Mouse (Mus musculus) forebrain, postnatal 0 days (tissue): ENCODE data around the gene Grb10. TPM values are rescaled to one million over a fixed set of nuclear protein-coding genes. Genes with fewer than 3 reads are reported as not detected.

Source experiments
- ATAC-seq: fragments of 200-750 bp; cut with Nextera tagmentation; 2 replicates; pipeline ENCODE4 v1.8.0; 2017; ENCODE audit warnings: mild to moderate bottlenecking, moderate library complexity
- DNase-seq: peaks from one replicate; pipeline ENCODE4 v3.0.0-alpha.2; 2015
- H3K27ac ChIP-seq: fragments of 300-500 bp; sonication (generic); 2 replicates; pipeline ENCODE4 v1.5.1; 2014; ENCODE audit warnings: low read depth, mild to moderate bottlenecking, antibody characterized with exemption, low read length, moderate library complexity, mixed read lengths
- H3K27me3 ChIP-seq: fragments of 300-500 bp; sonication (generic); 2 replicates; pipeline ENCODE4 v1.6.1; 2014; ENCODE audit warnings: mild to moderate bottlenecking, low read length, mixed read lengths; ENCODE audit not compliant: insufficient read depth
- H3K36me3 ChIP-seq: fragments of 300-500 bp; sonication (generic); 2 replicates; pipeline ENCODE4 v1.6.1; 2014; ENCODE audit warnings: mild to moderate bottlenecking, moderate library complexity; ENCODE audit not compliant: insufficient read depth
- H3K4me1 ChIP-seq: fragments of 300-500 bp; sonication (generic); 2 replicates; pipeline ENCODE4 v1.6.1; 2014; ENCODE audit warnings: antibody characterized with exemption; ENCODE audit not compliant: insufficient read depth
- H3K4me2 ChIP-seq: fragments of 300-500 bp; sonication (generic); 2 replicates; pipeline ENCODE4 v1.6.1; 2014; ENCODE audit warnings: low read depth, mild to moderate bottlenecking, moderate library complexity
- H3K4me3 ChIP-seq: fragments of 300-500 bp; sonication (generic); 2 replicates; pipeline ENCODE4 v1.5.1; 2014; ENCODE audit warnings: low read depth, low read length, mixed read lengths
- H3K9ac ChIP-seq: fragments of 300-500 bp; sonication (generic); 2 replicates; pipeline ENCODE4 v1.6.1; 2014; ENCODE audit warnings: mild to moderate bottlenecking
- H3K9me3 ChIP-seq: fragments of 300-500 bp; sonication (generic); 2 replicates; pipeline ENCODE4 v1.6.1; 2016; ENCODE audit warnings: low read length
- CTCF ChIP-seq: sonication (generic); IDR thresholded peaks from 2 replicates; pipeline ENCODE4 v1.5.1; 2016; ENCODE audit warnings: antibody characterized with exemption, control low read depth, low read depth
- WGBS: fragments of 180-500 bp; shearing (Covaris S2); extraction: QIAGEN DNeasy Blood & Tissue Kit; methylation state at CpG from one replicate; pipeline ENCODE4 v1.1.7; 2014; 5-methylcytosine and 5-hydroxymethylcytosine counted together
- polyA plus RNA-seq: library from polyadenylated mRNA; unstranded; fragments of >200 nt; fragmentation: Nextera tagmentation; extraction: Ambion mirVana; gene quantifications from 2 replicates; pipeline ENCODE4 v1.2.1, GENCODE M21; 2015
- total RNA-seq: library from RNA; depleted of rRNA; stranded (reverse); fragments of >200 nt; gene quantifications from 2 replicates; pipeline ENCODE4 v1.2.3, GENCODE M21; 2014

Gene Grb10
- total and polyA plus RNA-seq, 2 experiments from 2014 or later = 32.7 to 80.3 TPM

DNA sequence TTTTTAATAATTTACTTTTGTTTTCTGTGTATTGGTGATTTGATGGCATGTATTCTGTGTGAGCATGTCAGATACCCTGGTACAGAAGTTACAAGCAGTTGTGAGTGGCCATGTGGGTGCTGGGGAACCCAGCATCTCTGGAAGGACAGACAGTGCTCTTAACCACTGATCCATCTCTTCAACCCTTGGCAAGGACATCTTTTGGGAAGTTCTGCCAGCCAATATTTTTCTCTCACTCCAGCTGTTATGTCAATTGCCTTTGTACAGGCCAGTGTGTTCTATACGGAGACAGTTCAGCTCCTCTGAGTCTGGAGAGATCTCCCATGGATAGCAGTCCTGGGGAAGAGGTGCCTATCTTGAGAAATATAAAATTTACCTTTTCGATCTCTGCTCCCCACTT is 116.4 kb downstream of the Grb10 start:
- H3K36me3 ChIP-seq = no peaks in the 10 kb centered on the region

DNA sequence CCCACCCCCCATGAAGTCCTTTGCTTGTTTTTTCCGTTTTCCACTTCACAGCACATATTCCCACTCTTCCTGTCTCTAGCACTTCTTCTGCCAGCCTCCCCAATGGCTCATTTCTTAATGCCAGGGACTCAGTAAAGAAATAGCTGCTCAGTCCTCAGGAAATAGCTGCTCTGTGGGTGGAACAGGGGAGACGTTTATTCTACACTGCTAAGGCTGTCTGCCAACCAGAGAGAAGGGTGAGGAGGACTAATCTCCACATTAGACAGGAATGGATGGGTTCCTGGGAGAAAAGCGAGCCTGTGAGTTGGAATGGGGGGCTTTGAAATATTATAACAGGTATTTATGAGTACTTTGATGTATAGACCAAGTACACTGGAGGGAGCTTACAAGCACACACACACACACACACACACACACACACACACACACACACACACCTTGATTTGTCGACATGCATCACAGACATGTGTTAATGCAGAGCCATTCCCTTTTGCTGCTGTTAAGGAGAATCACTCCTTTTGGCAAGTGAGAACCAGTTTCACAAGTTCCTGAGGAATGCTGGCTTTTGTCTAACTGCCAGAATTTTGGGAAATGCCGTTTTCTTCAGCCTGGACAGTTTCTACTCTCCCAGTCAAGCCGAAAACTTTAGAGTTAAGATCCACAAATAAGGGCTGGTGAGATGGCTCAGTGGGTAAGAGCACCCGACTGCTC is 130.6 kb downstream of the Grb10 start:
- H3K4me1 ChIP-seq = no peaks in the 10 kb centered on the region
- H3K9ac ChIP-seq = no peak overlapping the region
- H3K4me3 ChIP-seq = no peak overlapping the region
- no peak overlapping the region for H3K27ac ChIP-seq
- DNase-seq = no peak
- no peak for TF ChIP-seq CTCF
- H3K27me3 ChIP-seq = no peaks in the 10 kb centered on the region
- ATAC-seq = no peak
- no peaks in the 10 kb centered on the region for H3K9me3 ChIP-seq
- 61% methylated on average over 7 of the region's 7 CpGs for WGBS
- no peak overlapping the region for H3K4me2 ChIP-seq
- H3K36me3 ChIP-seq = no peaks in the 10 kb centered on the region

More for the DNA sequence above, 116.4 kb downstream of the Grb10 start:
- Histone ChIP-seq H3K9me3 (no peaks in the 10 kb centered on the region), H3K4me1 (no peaks in the 10 kb centered on the region), H3K27me3 (no peaks in the 10 kb centered on the region), H3K4me3 (no peak overlapping the region), H3K4me2 (no peak overlapping the region), H3K9ac (no peak overlapping the region), H3K27ac (no peak overlapping the region)
- TF ChIP-seq CTCF = no peak
- ATAC-seq = no peak
- no peak for DNase-seq
- 85% methylated on average over 2 of the region's 2 CpGs for WGBS

- Histone ChIP-seq H3K9me3 (no peaks in the 10 kb centered on the region), H3K9ac (no peak overlapping the region), H3K27ac (no peak overlapping the region), H3K4me3 (no peak overlapping the region), H3K4me1 (no peaks in the 10 kb centered on the region), H3K27me3 (no peaks in the 10 kb centered on the region), H3K4me2 (no peak overlapping the region), H3K36me3 (no peaks in the 10 kb centered on the region)
- DNase-seq = no peak
- ATAC-seq = no peak
- no peak for TF ChIP-seq CTCF
Measured at GRCm38 (mm10) chr11:11905518-11905917, 133.0 kb downstream of the Grb10 start.

DNA sequence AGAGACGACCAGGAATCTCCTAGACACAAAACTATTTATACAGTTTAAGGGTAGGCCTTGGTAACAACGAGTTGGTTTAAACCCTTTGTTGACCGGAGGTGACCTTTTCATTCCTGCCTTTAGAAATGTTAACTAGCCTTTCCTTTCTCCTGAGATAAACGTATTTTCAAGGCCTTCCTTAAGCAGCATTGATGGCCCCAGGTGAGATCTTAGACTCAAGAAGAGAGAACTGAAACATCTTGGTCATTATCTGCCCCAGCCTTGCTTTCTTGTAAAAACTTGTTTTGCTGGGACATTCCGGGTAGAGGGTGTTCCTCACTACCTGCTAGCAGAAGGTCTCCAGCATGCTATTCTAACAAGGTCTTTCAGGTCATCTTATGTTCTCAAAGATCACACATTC is 133.5 kb downstream of the Grb10 start:
- Histone ChIP-seq H3K36me3 (no peaks in the 10 kb centered on the region), H3K4me3 (no peak overlapping the region), H3K27me3 (no peaks in the 10 kb centered on the region), H3K27ac (no peak overlapping the region), H3K4me2 (no peak overlapping the region), H3K9me3 (no peaks in the 10 kb centered on the region), H3K4me1 (no peaks in the 10 kb centered on the region), H3K9ac (no peak overlapping the region)
- DNase-seq (no peak), ATAC-seq (no peak)
- TF ChIP-seq CTCF = no peak
- 68% methylated on average over 5 of the region's 5 CpGs for WGBS

- no peak overlapping the region for H3K27ac ChIP-seq
- ATAC-seq (peak; percentile 64; the same call in 1 of the 2 replicates), DNase-seq (no peak)
- no peaks in the 10 kb centered on the region for H3K4me1 ChIP-seq
- H3K9me3 ChIP-seq = no peaks in the 10 kb centered on the region
- no peaks in the 10 kb centered on the region for H3K36me3 ChIP-seq
- no peak overlapping the region for H3K4me2 ChIP-seq
- H3K9ac ChIP-seq = no peak overlapping the region
- no peak overlapping the region for H3K4me3 ChIP-seq
- 78% methylated on average over 5 of the region's 5 CpGs for WGBS
- H3K27me3 ChIP-seq = no peaks in the 10 kb centered on the region
- no peak for TF ChIP-seq CTCF
Measured at GRCm38 (mm10) chr11:11901509-11901908, 137.0 kb downstream of the Grb10 start.

DNA sequence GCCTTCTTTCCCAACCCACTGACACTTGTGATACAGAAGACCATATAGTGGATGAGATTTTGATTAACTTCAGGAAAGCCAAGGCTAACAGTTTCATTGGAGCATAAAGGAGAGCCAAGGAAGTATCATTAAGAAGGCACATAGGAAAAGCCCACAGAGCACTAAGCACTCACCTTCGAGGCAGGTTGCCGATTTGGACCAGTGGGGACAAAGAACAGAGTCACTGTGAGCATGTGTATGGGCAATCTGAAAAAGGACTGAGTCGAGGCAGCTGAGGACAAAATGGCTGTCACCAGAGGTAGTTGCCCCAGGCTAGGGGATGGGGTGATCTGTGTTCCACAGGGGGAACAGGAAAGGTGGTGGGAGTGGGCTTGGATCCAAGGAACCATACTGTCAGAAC is 140.0 kb downstream of the Grb10 start:
- H3K27ac ChIP-seq = no peak overlapping the region
- ATAC-seq (no peak), DNase-seq (no peak)
- no peaks in the 10 kb centered on the region for H3K4me1 ChIP-seq
- H3K9me3 ChIP-seq = no peaks in the 10 kb centered on the region
- 88% methylated on average over 3 of the region's 3 CpGs for WGBS
- H3K4me3 ChIP-seq = no peak overlapping the region
- H3K9ac ChIP-seq = no peak overlapping the region
- no peak for TF ChIP-seq CTCF
- no peaks in the 10 kb centered on the region for H3K36me3 ChIP-seq
- no peaks in the 10 kb centered on the region for H3K27me3 ChIP-seq
- no peak overlapping the region for H3K4me2 ChIP-seq

DNA sequence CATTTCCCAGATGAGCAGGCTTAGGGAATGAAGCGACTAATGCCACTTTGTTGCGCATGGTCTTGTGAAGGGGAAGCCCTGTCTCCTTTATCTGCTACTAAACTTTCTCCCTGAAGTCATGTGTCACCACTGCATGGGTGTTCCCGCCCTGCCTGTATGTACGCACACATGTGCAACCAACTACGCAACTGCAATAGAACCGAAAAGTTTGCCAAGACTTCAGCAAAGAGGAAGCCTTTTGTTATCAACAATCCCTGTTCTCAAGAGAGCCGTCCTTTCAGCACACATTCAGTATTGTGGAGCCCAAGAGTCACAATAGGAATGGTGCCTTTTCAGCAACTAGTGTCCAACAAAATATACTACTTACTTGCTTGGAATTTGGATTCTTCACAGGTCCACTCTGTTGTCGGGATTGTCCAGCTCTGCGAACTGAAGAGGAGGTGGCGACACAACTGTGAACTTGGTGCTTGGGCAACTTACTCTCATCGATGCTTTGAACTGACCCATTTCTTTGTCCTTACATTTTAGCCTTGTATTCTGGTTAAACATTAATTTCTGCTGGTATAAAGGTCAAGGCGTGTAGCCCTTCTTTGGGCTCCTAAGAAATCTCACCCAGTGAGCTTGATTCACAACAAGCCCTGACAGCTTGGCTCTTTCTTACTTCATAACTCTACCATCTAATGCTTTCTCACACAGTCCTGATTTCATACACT is 140.7 kb downstream of the Grb10 start, which contains the start of gene Ddc:
Ddc (minus strand) TSS at position 500 of the 713 bp plus-strand sequence.
- no peak for DNase-seq
- no peaks in the 10 kb centered on the region for H3K36me3 ChIP-seq
- no peak for TF ChIP-seq CTCF
- no peak within 1 kb of the TSS for H3K27ac ChIP-seq
- no peak for ATAC-seq
- H3K4me1 ChIP-seq = no peaks in the 10 kb centered on the region
- H3K4me3 ChIP-seq = no peak within 1 kb of the TSS
- no peaks in the 10 kb centered on the region for H3K9me3 ChIP-seq
- no peak within 1 kb of the TSS for H3K9ac ChIP-seq
- H3K4me2 ChIP-seq = no peak within 1 kb of the TSS
- 80% methylated on average over 12 of the region's 12 CpGs for WGBS
- no peaks in the 10 kb centered on the region for H3K27me3 ChIP-seq
